Mouse (Mus musculus) E14TG2a.4 (cell line): ENCODE measurements around the gene Ndufa5.

Experiments
- CTCF ChIP-seq: conservative IDR thresholded peaks from 2 replicates; pipeline ENCODE4 v1.5.1; 2014; ENCODE audit warnings: low read length
- NANOG ChIP-seq: IDR thresholded peaks from 2 replicates; pipeline ENCODE4 v1.6.1; 2014; ENCODE audit warnings: borderline replicate concordance, low read length, mixed read lengths
- POU5F1 ChIP-seq: IDR thresholded peaks from 2 replicates; pipeline ENCODE4 v1.6.1; 2014; ENCODE audit warnings: low read length, borderline replicate concordance

GRCm38 (mm10) chr6:24516197-24516596 is 11.6 kb downstream of the Ndufa5 start:
- TF ChIP-seq CTCF, result peak; percentile 40
- TF ChIP-seq POU5F1, result no peak
- no peak for TF ChIP-seq NANOG
